Mouse (Mus musculus) hindbrain, embryonic 16.5 days (tissue): ENCODE results near the gene Mest. TPM values are rescaled to one million over a fixed set of nuclear protein-coding genes. Genes with fewer than 3 reads are reported as not detected.
A peak's percentile ranks its signal among the peaks of the same experiment; 100 is the strongest.

ENCODE experiments used
- ATAC-seq: fragments of 200-750 bp; cut with Nextera tagmentation; 2 replicates; pipeline ENCODE4 v1.8.0; 2017; ENCODE audit warnings: moderate TSS enrichment, moderate library complexity
- H3K27ac ChIP-seq: fragments of 300-500 bp; sonication (generic); 2 replicates; pipeline ENCODE4 v1.5.1; 2014; ENCODE audit warnings: low read depth, mild to moderate bottlenecking, control low read depth, low read length, moderate library complexity
- H3K27me3 ChIP-seq: fragments of 300-500 bp; sonication (generic); replicated peaks from 2 replicates; pipeline ENCODE4 v1.6.1; 2014; ENCODE audit warnings: low read length; ENCODE audit not compliant: control insufficient read depth, insufficient read depth
- H3K36me3 ChIP-seq: fragments of 300-500 bp; sonication (generic); 2 replicates; pipeline ENCODE4 v1.6.1; 2014; ENCODE audit warnings: mild to moderate bottlenecking, low read length, moderate library complexity, mixed read lengths; ENCODE audit not compliant: control insufficient read depth, insufficient read depth
- H3K4me1 ChIP-seq: fragments of 300-500 bp; sonication (generic); 2 replicates; pipeline ENCODE4 v1.6.1; 2014; ENCODE audit warnings: low read depth, low read length; ENCODE audit not compliant: control insufficient read depth, insufficient read depth
- H3K4me2 ChIP-seq: fragments of 300-500 bp; sonication (generic); 2 replicates; pipeline ENCODE4 v1.6.1; 2014; ENCODE audit warnings: mild to moderate bottlenecking, low read length, control low read depth, moderate library complexity
- H3K4me3 ChIP-seq: fragments of 300-500 bp; sonication (generic); 2 replicates; pipeline ENCODE4 v1.5.1; 2014; ENCODE audit warnings: mild to moderate bottlenecking, low read length, control low read depth, moderate library complexity
- H3K9ac ChIP-seq: fragments of 300-500 bp; sonication (generic); 2 replicates; pipeline ENCODE4 v1.6.1; 2014; ENCODE audit warnings: low read depth, mild to moderate bottlenecking, control low read depth, low read length, moderate library complexity
- H3K9me3 ChIP-seq: fragments of 300-500 bp; sonication (generic); 2 replicates; pipeline ENCODE4 v1.6.1; 2014; ENCODE audit warnings: mild to moderate bottlenecking, low read length, moderate library complexity; ENCODE audit not compliant: control insufficient read depth
- WGBS: fragments of 180-500 bp; shearing (Covaris S2); extraction: QIAGEN DNeasy Blood & Tissue Kit; methylation state at CpG from one replicate; pipeline ENCODE4 v1.1.7; 2014; 5-methylcytosine and 5-hydroxymethylcytosine counted together
- polyA plus RNA-seq: library from polyadenylated mRNA; unstranded; fragments of >200 nt; fragmentation: Nextera tagmentation; extraction: Ambion mirVana; gene quantifications from 2 replicates; pipeline ENCODE4 v1.2.1, GENCODE M21; 2015

Mest gene
- polyA plus RNA-seq, 1 experiment from 2014 or later, result 303 TPM

- WGBS, result 76% methylated on average over 11 of the region's 11 CpGs
- Histone ChIP-seq H3K9me3 (no peaks in the 10 kb centered on the region), H3K27ac (no peak overlapping the region), H3K4me1 (no peaks in the 10 kb centered on the region; the same call in 1 of the 2 replicates), H3K4me2 (no peak overlapping the region), H3K4me3 (no peak overlapping the region), H3K27me3 (no peaks in the 10 kb centered on the region), H3K36me3 (no peaks in the 10 kb centered on the region), H3K9ac (no peak overlapping the region)
- ATAC-seq, result no peak
Observed at GRCm38 (mm10) chr6:30713896-30714295, 9.5 kb upstream of the Mest start.

- Histone ChIP-seq H3K9me3 (no peaks in the 10 kb centered on the region), H3K9ac (no peak overlapping the region), H3K4me1 (no peaks in the 10 kb centered on the region), H3K27ac (no peak overlapping the region), H3K4me3 (no peak overlapping the region), H3K27me3 (no peaks in the 10 kb centered on the region), H3K4me2 (no peak overlapping the region), H3K36me3 (no peaks in the 10 kb centered on the region)
- 79% methylated on average over 5 of the region's 5 CpGs for WGBS
- ATAC-seq, result no peak
Observed at GRCm38 (mm10) chr6:30714891-30715471, 8.4 kb upstream of the Mest start.

GRCm38 (mm10) chr6:30716796-30717195, 6.6 kb upstream of the Mest start:
- Histone ChIP-seq H3K27me3 (no peaks in the 10 kb centered on the region), H3K4me2 (no peak overlapping the region), H3K36me3 (no peaks in the 10 kb centered on the region), H3K9me3 (no peaks in the 10 kb centered on the region), H3K4me3 (no peak overlapping the region), H3K4me1 (peaks cover under 1% of the 10 kb centered on the region; the same call in 1 of the 2 replicates), H3K27ac (no peak overlapping the region), H3K9ac (no peak overlapping the region)
- WGBS, result 61% methylated on average over 7 of the region's 7 CpGs
- ATAC-seq, result no peak

GRCm38 (mm10) chr6:30722385-30723164, 772 bp upstream of the Mest start:
- Histone ChIP-seq H3K4me3 (no peak overlapping the region), H3K9me3 (no peaks in the 10 kb centered on the region), H3K27me3 (no peaks in the 10 kb centered on the region), H3K27ac (peak overlapping the region; percentile 54), H3K36me3 (no peaks in the 10 kb centered on the region), H3K9ac (no peak overlapping the region), H3K4me2 (no peak overlapping the region), H3K4me1 (peaks cover 2% of the 10 kb centered on the region; the same call in 1 of the 2 replicates)
- ATAC-seq, result peak; percentile 81
- WGBS, result 50% methylated on average over 4 of the region's 4 CpGs

GRCm38 (mm10) chr6:30730301-30730971, 7.1 kb downstream of the Mest start:
- H3K9ac ChIP-seq, result no peak overlapping the region
- H3K36me3 ChIP-seq, result no peaks in the 10 kb centered on the region
- ATAC-seq, result no peak
- no peak overlapping the region for H3K27ac ChIP-seq
- no peak overlapping the region for H3K4me3 ChIP-seq
- no peaks in the 10 kb centered on the region for H3K27me3 ChIP-seq
- no peak overlapping the region for H3K4me2 ChIP-seq
- WGBS, result 47% methylated on average over 12 of the region's 12 CpGs
- H3K9me3 ChIP-seq, result peaks cover 4% of the 10 kb centered on the region
- no peaks in the 10 kb centered on the region for H3K4me1 ChIP-seq

- Histone ChIP-seq H3K27me3 (no peaks in the 10 kb centered on the region), H3K9me3 (peaks cover 21% of the 10 kb centered on the region), H3K27ac (no peak overlapping the region), H3K4me3 (no peak overlapping the region), H3K4me1 (no peaks in the 10 kb centered on the region), H3K9ac (no peak overlapping the region), H3K4me2 (no peak overlapping the region), H3K36me3 (no peaks in the 10 kb centered on the region)
- no peak for ATAC-seq
- 44% methylated on average over 15 of the region's 18 CpGs for WGBS
Observed at GRCm38 (mm10) chr6:30732571-30733130, 9.3 kb downstream of the Mest start.

GRCm38 (mm10) chr6:30734465-30734864, 11.1 kb downstream of the Mest start:
- no peak overlapping the region for H3K9ac ChIP-seq
- no peaks in the 10 kb centered on the region for H3K4me1 ChIP-seq
- H3K4me3 ChIP-seq, result no peak overlapping the region
- H3K9me3 ChIP-seq, result peaks cover 34% of the 10 kb centered on the region
- ATAC-seq, result no peak
- H3K27me3 ChIP-seq, result no peaks in the 10 kb centered on the region
- no peaks in the 10 kb centered on the region for H3K36me3 ChIP-seq
- H3K4me2 ChIP-seq, result no peak overlapping the region
- 71% methylated on average over 6 of the region's 6 CpGs for WGBS
- no peak overlapping the region for H3K27ac ChIP-seq

- WGBS, result 52% methylated on average over 22 of the region's 22 CpGs
- H3K27ac ChIP-seq, result peak overlapping the region; percentile 54
- H3K27me3 ChIP-seq, result no peaks in the 10 kb centered on the region
- H3K9ac ChIP-seq, result peak overlapping the region; percentile 20
- H3K9me3 ChIP-seq, result peaks cover 34% of the 10 kb centered on the region
- peak overlapping the region; percentile 25 for H3K4me2 ChIP-seq
- H3K4me3 ChIP-seq, result peak overlapping the region; percentile 13; the same call in 1 of the 2 replicates
- H3K4me1 ChIP-seq, result no peaks in the 10 kb centered on the region
- ATAC-seq, result no peak
- H3K36me3 ChIP-seq, result no peaks in the 10 kb centered on the region
Observed at GRCm38 (mm10) chr6:30734988-30735727, 11.8 kb downstream of the Mest start.
